Mouse (Mus musculus): ENCODE data around the gene Psat1. TPM values are rescaled to one million over a fixed set of nuclear protein-coding genes. Genes with fewer than 3 reads are reported as not detected.

Gene Psat1
- total RNA-seq (2021): 1 to 10 TPM; 2.9 to 3.0 TPM
- long read RNA-seq, experiment 1: 0 reads
- long read RNA-seq, experiment 2, partial matches to known transcripts: 0 of 1 reads
- long read RNA-seq, experiment 2, other reads (novel, unspliced or antisense): 0 of 1 reads

GRCm38 (mm10) chr19:15947237-15947636 lies at the start of gene Psat1:
Gene Psat1, minus strand, starts transcription at chr19:15947337.
- intact Hi-C loops (cut with DNase I): no loop called here
- DNase-seq: no peak

- intact Hi-C loops (cut with DNase I): no loop called here
- DNase-seq: no peak
Observed at GRCm38 (mm10) chr19:15990102-15990501, 43.0 kb upstream of the Psat1 start.

- no peak for DNase-seq
- intact Hi-C loops (cut with DNase I): no loop called here
Observed at GRCm38 (mm10) chr19:15985172-15985713, 38.1 kb upstream of the Psat1 start.

DNA sequence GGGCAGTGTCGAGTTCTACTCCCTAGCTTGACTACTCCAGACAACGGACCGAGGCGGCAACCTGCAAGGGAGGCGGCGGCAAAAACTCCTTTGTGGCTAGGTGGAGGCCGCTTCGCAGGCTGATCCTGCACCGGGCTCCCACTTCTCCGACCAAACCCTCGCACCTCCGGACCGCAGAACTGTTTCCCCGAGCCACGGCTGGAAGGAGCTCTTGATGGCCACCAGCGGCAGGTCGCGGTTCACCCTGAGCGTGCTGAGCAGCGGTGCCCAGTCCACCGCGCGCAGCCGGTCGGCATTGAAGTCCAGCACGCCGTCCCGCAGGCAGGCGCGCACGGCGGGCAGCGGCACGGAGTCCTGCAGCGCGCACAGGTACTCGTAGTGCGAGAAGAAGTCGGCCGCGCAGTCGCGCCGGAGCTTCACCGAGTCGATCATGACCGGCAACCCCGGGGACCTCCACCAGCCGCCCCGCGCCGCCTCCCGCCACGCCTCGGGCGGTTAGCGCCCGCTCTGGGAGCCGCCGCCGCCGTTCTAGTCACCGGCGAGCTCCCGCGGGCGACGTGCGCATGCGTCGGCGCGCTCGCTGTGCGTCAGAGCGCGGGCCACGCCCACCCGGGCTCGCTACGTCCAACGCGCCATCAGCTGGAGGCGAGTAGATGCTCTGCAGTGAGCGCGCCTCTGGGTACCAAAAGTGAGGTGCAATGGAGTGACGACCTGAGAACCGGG lies 37.5 kb upstream of the Psat1 start, which contains the start of gene Cep78:
Gene Cep78 (minus strand): TSS at position 541 of the 723 bp plus-strand sequence.
- intact Hi-C loops (cut with DNase I): no loop called here
- DNase-seq: peak; percentile 87 to 89

GRCm38 (mm10) chr19:15983739-15984344 lies 36.7 kb upstream of the Psat1 start:
- DNase-seq: no peak
- intact Hi-C loops (cut with DNase I): no loop called here

- DNase-seq: no peak
- intact Hi-C loops (cut with DNase I): no loop called here
Observed at GRCm38 (mm10) chr19:15982926-15983738, 36.0 kb upstream of the Psat1 start.

DNA sequence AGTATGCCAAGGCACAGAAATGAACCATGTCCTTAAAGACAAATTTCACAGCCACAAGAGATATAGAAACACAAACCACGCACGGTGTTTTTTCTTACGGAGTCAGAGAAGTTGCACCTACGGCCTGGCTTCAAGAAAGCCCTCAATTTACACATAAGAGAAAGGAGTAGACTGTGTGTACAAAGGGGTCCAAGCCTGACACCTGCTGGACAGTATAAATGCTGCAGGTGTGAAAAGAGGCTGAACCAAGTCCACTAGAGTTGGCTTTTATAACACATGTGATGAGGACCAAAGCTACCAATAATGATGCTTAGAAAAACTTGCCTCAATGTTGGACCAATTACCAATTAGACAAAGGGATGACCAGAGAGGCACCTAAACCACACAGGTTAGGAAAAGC lies 34.7 kb upstream of the Psat1 start:
- DNase-seq: no peak
- intact Hi-C loops (cut with DNase I): no loop called here

DNA sequence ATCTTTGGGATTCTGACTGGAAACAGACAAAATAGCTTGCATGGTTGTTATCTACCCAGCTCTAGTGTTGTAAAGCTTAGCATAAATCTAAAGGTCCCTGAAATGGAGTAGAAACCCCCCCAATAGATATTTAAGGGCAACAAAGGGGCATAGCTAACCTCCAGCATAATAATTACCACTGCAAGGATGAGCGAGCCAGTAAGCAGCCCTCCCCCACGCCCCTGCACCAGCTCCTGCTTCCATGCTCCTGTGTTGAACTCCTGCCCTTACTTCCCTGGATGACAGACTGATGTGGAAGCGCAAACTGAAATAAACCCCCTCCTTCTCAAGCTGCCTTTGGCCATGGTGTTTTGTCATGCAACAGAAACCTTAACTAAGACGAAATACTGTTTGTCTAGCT lies 26.2 kb upstream of the Psat1 start:
- intact Hi-C loops (cut with DNase I): no loop called here
- DNase-seq: no peak

DNA sequence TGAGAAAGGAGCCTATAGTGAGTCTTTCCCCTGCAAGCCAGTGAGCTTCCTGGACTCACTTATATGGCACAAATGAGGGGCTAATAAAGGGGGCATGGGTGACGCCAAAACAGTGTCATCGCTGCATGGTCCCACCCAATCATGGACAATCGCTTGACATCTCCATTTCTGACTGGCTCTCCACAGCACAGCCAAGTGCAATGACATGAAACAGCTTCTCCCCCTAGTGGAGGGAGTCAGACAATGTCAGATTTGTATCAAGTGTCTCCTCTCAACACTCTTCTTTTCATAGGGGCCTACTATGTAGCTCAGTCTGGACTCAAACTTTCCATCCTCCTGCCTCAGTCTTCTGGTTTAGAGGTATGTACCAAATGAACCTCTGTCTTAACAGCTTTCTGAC lies 17.9 kb upstream of the Psat1 start:
- intact Hi-C loops (cut with DNase I): loop anchor here (2.0 kb wide), 1 partner anchor 98 kb away; no protein-coding TSS in a partner anchor
- no peak for DNase-seq

- intact Hi-C loops (cut with DNase I): loop anchor here (2.0 kb wide), 1 partner anchor 98 kb away; no protein-coding TSS in a partner anchor
- no peak for DNase-seq
Observed at GRCm38 (mm10) chr19:15964533-15964932, 17.4 kb upstream of the Psat1 start.

DNA sequence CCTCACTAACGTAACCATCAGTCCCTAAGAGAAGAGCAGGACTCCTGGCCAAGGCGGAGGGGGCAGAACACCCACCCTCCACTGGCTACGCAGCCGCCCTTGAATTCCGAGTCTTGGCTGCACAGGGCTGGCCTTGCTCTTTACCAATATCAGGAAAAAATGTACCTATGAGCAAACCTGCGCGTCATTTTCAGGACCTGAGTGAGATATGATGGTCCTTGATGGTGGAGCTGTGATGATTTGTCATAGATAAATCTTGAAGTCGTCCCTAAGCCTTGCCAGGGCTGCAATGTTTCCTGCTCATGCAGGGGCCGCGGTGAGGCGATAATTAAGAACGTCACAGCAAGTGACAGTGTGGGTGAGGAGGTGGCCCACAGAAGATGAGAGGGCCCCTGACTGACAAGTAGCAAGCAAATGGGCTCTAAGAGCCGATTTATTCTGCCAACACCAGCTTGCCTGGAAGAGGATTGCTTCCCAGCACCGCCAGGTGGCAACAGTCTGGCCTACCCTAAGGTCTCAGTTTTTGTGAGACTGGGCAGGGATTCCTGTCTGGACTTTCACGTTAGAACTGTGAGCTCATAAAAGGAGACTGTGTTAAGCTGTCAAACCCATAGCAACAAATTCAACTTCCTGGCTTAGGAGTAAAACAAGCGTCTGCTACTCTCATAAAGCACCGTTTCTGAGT lies 16.0 kb upstream of the Psat1 start:
- intact Hi-C loops (cut with DNase I): no loop called here
- no peak for DNase-seq

DNA sequence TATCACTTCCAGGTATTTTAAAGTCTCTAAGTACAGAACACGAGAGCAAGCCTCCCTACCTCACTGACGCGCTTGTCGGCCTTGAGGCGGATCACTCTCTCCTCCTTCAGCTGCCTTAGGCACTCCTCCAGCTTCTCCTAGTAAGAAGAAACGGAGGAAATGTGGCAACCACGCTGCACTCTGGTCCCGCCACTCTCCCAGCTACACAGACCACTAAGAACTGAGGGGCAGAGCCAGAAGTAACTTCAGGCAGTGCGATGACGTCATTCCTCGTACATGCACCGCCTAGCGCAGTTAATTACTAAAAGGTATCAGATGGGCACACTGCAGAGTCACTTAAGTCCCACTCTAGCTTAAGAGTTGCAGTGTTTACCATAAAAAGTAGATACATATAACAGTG lies 15.2 kb upstream of the Psat1 start:
- no peak for DNase-seq
- intact Hi-C loops (cut with DNase I): no loop called here

DNA sequence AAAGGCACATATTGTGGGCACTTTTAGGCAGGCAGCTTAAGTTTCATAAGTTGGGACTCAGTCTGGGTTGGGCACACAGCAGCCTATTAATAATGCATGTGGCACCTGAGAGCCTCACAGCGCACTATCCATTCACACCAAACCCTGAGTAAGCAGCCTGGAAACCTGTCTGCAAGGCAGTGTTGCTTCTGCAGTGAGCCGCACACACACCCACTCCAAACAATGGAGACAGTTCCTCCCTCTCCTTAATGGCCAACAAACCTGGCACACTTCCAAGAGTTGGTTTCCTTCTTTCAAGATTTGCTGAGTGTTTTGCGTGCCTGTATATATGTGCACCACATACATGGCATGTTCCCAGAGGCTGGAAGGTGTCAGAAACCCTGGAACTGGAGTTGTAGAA lies 3.1 kb upstream of the Psat1 start:
- no peak for DNase-seq
- intact Hi-C loops (cut with DNase I): no loop called here

GRCm38 (mm10) chr19:15948867-15949266 lies 1.7 kb upstream of the Psat1 start:
- no peak for DNase-seq
- intact Hi-C loops (cut with DNase I): no loop called here

DNA sequence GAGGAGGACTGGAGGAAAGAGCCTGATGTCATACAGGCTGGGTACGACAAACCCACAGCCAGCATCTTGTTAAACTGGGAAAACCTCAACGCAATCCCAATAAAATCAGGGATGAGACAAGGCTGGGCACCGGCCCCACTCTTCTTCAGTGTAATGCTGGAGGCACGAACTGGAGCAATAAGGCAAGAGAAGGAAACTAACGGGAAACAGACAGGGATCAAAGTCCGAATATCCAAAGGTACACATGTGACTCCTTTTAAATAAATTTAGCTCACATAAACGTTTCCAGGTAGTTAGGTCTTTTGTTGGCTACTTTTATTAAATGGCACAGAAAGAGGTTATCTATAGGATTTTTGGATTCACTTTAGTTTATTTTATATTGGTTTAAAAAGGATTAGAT lies 1.3 kb upstream of the Psat1 start:
- intact Hi-C loops (cut with DNase I): no loop called here
- DNase-seq: no peak

GRCm38 (mm10) chr19:15946663-15947062 lies 474 bp downstream of the Psat1 start:
- no peak for DNase-seq
- intact Hi-C loops (cut with DNase I): no loop called here

GRCm38 (mm10) chr19:15943117-15943423 lies 4.1 kb downstream of the Psat1 start:
- no peak for DNase-seq
- intact Hi-C loops (cut with DNase I): no loop called here

DNA sequence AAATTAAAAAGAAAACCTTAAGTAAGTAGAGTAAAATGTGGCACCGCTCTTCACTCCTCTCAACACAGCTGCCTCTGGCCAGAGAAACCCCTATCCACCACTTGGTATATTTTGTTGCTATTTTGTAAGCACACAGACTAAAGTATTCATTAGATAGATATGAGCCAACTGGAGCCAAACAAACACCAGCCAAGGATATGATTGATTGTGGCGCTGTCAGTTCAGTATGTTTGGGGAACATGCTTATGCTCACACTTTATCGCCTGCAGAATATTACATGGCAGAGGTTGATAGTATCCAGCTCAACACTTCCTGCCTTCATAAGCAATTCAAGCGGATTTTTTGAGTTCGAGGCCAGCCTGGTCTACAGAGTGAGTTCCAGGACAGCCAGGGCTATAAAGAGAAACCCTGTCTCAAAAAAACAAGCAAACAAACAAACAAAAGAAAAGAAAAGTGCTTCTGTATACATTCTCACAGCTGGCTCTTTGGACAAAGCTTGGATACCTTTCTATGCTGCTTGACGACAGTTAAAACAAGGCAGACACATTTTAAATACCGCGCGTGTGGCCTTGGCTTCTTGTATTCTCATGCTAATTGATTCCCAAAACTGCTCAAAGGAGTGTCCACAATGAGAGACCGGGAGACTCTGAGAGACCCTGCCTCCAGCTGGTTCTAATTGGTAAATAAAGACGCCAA lies 4.6 kb downstream of the Psat1 start:
- DNase-seq: no peak

GRCm38 (mm10) chr19:15941399-15941798 lies 5.7 kb downstream of the Psat1 start:
- intact Hi-C loops (cut with DNase I): no loop called here
- no peak for DNase-seq

More for the DNA sequence above, 4.6 kb downstream of the Psat1 start:
- intact Hi-C loops (cut with DNase I): no loop called here

- peak; percentile 47 to 65 for DNase-seq
- intact Hi-C loops (cut with DNase I): no loop called here
Observed at GRCm38 (mm10) chr19:15925719-15926045, 21.5 kb downstream of the Psat1 start.

Measured in gastrocnemius, postnatal 36 days (tissue).